Mouse (Mus musculus) heart, postnatal 36 days (tissue): ENCODE results near the gene Gm10198. TPM values are rescaled to one million over a fixed set of nuclear protein-coding genes. Genes with fewer than 3 reads are reported as not detected.

Experiments
- DNase-seq, 2 experiments: peaks; one replicate each; pipeline ENCODE4 v3.0.0; 2021 to 2022
- intact Hi-C: fragments of 180-260 bp; cut with DNase I; formaldehyde crosslinking; loops from one replicate; pipeline ENCODE4 v1.15.1; 2025
- total RNA-seq, 2 experiments: library from RNA; stranded (reverse); gene quantifications; 2 replicates each; pipeline ENCODE4 v1.2.3; 2021

Gm10198 gene
- total RNA-seq: not detected

DNA sequence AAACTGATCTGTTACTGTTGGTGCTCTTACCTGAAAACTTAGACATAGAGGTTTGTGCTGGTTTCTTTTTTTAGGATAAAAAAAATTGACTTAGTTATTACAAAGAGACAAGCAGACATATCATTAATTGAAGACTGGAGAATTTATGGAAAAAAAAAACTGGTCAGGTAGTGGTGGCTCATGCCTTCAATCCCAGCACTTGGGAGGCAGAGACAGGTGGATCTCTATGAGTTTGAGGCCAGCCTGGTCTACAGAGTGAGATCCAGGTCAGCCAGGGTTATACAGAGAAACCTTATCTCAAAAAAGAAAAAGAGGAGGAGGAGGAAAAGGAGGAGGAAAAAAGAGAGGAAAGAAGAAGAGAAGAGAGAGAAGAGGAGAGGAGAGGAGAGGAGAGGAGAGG lies at the start of gene Gm10198:
Gene Gm10198, plus strand, starts transcription at position 301 of the 400 bp plus-strand sequence.
- intact Hi-C loops: no loop called here
- DNase-seq: no peak

DNA sequence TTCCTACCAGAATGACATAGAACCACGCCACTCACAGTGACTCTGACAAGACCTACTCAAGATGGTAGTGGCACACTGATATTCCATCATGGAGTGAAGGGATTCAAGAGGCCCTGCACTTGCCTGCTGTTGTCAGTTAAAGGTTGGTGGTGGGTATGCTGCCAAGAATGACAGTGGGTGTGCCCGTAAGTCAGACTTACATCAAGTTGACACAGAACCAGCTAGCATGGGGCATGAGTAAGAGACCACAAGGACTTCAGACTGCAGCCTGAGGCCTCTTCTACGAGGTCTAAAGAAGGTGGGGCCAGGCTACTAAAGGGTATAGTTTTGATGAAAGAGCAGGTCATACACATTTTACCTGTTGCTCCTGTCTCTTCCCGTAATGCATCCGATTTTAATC lies 47.3 kb upstream of the Gm10198 start:
- intact Hi-C loops: no loop called here
- no peak for DNase-seq

DNA sequence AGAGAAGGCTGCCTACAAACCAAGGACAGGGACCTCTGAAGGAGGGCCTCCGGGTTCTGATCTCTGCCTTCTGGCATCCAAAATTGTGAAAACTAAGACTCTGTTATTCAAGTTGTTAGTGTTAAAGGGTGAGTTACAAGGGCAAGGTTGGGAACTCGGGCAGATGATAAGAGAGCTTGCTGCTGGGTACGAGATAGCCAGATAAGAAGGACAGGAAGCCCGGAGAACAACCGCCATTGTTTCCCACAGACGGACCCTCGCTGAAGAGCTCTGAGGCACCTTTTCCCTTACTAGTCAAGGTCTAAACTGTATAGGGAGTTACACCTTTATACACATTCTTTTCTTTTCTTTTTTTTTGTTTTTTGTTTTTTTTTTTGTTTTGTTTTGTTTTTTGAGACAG lies 39.8 kb upstream of the Gm10198 start:
- DNase-seq: no peak
- intact Hi-C loops: no loop called here

DNA sequence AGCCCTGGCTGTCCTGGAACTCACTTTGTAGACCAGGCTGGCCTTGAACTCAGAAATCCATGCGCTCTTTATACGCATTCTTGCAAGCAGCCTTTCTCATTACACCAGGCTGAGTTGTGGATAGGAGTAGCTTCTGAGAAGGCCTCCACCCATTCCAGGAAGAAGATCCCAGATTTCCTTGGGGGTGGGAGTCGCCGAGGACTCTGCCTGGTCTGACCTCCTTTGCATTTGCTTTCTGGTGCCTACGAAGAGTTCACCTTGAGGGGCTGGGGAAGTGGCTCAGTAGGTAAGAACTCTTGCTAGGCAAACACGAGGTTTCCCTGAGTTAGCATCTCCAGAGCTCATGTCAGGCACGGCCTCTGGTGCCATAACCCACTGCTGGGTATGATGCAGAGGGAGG lies 39.4 kb upstream of the Gm10198 start:
- no peak for DNase-seq
- intact Hi-C loops: no loop called here

DNA sequence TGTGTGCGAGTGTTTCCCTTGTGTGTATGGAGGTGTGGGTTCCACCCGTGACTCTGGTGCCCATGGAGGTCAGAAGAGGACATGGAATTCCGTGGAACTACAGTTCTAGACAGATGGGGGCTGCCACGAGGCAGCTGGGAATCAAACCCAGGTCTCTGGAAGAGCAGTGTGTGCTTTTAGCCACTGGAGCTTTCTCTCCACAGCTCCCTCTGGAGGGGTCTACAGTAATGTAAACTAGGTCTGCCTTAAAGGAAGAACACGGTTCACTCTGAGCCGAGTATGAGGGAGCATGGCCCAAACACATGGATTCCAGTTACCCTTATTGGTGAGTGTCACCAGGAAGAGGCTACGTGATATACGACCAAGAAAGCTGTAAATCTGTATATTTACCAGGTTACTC lies 38.6 kb upstream of the Gm10198 start:
- no peak for DNase-seq
- intact Hi-C loops: no loop called here

DNA sequence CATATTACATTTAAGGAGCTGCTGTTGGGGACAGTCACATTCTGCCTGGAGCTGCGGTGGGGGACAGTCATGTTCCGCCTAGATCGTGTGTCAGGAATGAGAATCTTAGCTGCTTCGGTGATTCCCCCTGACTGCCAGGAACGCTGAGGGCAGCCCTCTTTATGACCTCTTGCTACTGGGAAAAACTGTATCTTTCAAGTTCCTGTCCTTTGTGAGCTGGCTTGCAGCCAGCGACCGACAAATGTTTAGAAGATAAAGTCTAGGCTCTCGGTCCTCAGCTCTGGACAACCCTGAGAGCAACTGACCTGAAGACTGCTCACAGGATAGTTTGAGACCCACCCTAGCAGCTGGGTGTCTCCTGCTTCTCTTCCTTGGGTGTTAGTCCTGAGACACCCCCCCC lies 37.3 kb upstream of the Gm10198 start:
- intact Hi-C loops: no loop called here

DNA sequence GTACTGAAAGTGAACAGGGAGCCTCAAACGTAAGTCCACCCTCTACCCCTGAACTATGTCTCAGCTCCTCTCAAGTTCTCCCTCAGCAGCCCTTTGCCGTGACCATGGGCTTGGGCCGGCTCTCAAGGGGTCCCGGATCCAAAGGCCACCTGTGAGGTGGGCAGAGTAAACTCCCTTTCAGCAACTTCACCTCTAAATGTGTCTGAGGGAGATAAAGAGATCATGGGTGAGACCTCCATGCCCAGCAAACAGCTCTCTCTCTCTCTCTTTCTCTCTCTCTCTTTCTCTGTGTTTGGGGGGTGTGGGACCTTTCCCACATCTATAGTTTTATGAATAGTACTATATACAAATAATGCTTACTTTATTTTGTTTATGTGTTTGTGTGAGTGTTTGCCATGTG lies 36.2 kb upstream of the Gm10198 start:
- no peak for DNase-seq
- intact Hi-C loops: no loop called here

More for the DNA sequence above, 37.3 kb upstream of the Gm10198 start:
- DNase-seq: no peak

DNA sequence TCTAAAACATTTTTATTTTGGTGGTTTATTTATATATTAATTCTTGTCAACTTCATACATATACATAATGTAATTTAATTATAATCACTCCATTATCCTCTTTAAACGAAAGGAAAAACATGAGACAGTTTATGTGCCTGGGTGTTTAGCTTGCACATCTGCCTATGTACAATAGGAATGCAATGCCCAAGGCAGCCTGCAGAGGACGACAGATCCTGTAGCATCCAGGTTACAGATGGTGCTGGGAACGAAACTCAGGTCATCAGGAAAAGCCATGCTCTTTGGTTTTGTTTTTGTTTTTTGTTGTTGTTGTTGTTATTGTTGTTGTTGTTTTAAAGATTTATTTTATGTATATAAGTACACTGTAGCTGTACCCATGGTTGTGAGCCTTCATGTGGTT lies 32.4 kb upstream of the Gm10198 start:
- intact Hi-C loops: no loop called here
- DNase-seq: no peak

DNA sequence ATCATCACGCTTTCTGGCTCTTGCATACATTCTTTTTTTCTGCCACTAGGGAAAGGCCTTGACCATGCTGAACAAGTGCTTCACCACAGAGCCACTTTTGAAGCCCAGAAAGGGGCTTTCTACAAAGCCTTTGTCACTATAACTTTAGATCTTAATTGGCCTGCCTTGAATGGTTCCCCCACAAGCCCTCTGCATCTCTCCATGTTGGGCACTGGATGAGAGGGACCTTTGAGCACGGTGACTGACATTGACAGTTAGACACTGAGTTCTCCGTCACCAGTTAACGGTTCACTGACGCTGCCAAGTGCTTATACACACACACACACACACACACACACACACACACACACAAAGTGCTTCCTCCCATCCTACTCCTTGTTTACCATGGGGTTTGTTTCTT lies 30.0 kb upstream of the Gm10198 start:
- no peak for DNase-seq
- intact Hi-C loops: no loop called here

DNA sequence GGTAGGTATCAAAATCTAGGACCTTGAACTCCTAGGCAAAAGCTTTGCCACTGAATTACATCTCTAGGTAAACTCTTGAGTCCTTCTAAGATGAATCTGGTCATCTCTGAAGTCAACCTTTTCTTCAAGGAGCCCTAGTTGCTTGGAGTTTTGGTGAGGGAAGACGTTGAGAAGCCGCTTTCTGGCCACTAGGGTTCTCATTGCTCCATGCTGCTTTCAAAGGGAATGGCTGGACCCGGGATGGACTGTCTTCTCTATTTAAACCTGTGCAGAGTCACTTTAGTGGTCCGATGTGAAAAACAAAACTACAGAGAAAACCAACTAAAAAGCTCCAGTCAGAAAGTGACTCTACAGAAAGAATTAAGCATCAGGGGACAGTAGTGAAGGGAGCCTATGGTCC lies 18.4 kb upstream of the Gm10198 start:
- intact Hi-C loops: no loop called here
- no peak for DNase-seq

DNA sequence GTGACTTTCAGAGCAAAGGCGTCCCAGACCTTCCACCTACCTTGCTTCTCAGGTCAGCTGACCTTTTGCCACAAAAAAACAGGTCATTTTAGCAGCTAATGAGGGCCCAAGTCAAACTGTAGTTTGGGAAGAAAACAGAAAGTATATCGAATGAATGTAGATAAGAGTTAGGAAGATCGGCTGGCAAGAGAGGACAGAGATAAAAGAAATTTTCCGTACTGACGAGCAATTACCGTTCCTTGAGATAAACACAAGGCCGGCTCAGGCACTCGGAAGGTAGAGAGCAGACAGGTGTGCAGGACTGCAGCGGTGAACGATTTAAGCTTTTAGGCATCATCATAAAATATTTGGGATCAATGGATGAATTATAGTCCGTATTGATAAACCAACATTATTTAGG lies 15.4 kb upstream of the Gm10198 start:
- no peak for DNase-seq
- intact Hi-C loops: no loop called here

DNA sequence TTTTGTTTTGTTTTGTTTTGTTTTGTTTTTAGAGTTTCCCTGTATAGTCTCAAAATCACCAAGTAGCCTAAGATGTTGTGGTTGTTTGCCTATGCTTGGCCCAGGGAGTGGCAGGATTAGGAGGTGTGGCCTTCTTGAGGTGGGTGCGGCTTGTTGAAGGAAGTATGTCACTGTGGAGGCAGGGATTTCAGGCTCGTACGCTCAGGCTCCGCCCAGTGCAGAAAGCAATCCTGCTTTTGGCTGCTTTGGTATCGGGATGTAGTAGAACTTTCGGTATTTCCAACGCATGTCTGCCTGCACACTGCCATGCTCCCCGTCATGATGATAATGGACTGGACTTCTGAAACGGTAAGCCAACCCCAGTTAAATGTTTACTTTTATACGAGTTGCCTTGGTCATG lies 12.5 kb upstream of the Gm10198 start:
- DNase-seq: no peak
- intact Hi-C loops: no loop called here

DNA sequence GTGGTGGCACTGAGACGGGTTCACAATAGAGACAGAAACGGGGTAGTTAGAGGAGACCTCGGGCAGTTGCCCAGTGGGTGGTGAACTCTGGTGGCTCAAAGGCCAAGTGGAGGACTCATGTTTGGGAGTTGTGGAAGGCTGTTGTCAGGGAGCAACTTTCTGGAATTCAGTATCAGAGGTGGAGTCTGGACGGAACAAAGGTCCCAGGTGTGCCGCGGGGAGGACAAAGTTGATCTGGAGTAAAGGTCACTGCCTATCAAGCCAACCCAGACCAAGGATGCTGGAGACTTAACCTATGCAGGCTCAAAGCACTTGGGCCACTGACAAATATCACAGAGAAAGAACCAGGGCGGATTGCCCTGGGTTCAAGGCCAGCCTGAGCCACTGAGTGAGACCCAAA lies 5.5 kb downstream of the Gm10198 start:
- DNase-seq: no peak
- intact Hi-C loops: no loop called here

DNA sequence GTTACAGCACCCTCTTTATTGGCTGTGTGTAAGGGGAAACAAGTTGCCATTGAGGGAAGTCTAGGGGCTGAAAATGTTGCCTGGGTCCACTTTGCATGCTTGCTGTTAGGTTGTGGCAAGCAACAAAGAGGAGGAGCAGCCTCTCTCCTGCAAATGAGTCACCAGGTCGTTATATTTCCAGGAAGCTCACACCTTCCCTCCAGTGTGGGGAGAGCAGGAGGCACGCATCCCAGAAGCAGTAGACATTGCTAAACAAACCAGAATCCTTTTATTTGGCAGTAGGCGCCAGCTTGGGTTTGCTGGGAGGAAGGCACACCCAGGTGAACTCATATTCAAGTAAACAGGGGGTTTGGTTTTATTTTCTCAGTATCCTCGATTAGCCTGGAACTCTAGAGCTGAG lies 8.8 kb downstream of the Gm10198 start:
- no peak for DNase-seq
- intact Hi-C loops: no loop called here

DNA sequence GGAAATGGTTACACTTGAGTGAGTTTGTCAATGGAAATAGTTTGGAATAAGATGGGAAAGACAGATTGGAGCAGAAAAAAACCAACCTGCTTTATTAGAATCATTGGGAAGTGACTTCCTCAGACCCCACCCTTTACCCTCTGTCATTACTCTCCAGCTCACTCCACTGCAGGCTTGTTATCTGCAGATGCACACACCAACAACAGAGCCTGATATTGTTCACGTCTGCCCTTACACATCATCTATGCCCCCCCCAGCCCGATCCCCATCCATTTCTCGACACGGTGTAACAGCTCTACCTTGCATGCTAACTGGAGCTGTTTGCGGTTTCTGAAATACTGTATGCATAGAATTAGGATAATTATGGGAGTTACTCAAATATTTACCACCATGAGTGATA lies 12.2 kb downstream of the Gm10198 start:
- no peak for DNase-seq
- intact Hi-C loops: no loop called here

DNA sequence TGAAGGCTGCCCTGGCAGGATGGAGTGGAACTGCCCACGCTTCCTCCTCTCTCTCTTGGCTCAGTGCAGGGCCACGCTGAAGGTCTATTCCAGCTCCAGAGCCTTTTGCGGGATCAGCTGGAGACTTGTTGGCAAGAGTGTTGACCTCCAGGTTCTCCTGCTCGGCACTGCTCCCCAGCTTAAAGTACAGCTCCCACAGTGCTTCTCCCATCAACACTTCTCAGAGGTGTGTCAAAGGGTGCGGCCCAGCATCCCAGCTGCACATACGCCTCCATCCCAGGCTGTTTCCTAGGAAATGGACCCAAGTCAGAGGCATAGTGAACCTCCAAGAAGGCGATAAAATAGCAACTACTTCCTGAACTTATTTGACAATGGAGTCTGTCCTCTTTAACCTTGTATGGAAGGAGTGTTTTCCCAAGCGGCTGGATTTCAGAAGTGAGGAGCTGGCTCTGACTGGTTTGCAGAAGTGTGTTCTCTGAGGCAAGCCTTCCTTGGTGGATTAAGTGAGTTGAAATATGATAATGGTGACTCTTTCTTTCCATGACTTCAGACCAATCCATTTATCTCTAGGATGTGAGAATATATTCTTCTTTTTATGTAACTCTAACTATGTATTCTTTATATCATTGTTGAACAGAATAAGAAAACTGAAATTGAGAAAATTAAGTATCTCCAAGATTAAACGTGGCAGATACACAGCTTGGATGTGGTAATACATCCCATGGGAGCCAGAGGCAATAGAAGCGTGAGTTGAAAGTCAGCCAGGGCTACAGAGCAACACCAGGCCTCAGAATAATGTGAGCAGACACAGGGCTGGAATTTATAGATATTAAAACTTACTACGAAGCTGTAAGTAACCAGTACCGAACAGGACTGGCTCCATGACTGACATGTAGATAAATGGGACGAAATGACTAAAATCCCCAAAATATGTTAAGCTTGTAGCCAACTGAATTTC lies 23.9 kb downstream of the Gm10198 start:
- no peak for DNase-seq
- intact Hi-C loops: no loop called here

DNA sequence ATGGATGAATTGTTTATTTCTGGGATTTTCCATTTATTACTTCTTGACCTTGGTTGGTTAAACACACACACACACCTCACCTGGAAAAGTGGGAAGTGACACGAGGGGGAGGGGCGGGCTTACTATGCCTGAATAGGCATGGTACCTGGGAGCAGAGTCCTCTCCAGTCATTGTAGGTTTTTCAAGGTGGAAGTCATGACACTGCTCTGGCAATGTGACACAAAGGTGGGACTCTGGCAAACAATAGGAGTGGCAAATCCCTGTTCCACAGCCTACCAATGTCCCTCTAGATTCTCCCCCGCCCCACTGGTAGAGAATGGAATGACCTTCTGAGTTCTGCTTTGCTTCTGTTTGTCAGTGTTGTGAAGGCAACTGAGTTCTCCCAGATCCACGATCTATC lies 27.8 kb downstream of the Gm10198 start:
- no peak for DNase-seq
- intact Hi-C loops: no loop called here

DNA sequence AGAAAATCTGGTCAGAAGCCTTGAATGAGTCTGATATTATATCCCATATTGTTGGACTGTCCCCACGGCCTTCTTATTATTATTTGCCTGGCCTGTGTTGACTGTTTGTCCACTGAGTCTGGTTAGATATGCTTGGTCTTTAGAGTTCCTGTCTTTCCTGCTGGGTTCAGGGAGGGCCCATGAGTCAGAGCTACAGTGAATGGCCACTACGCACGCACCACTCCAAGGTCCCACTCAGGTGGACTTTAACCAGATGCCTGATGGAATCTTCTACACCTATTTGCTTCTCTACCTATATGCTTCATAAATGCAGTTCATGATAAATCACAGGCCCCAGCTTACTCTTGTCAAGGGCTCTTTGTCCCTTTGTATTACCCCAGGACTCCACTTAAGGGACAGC lies 29.8 kb downstream of the Gm10198 start:
- intact Hi-C loops: no loop called here
- no peak for DNase-seq

DNA sequence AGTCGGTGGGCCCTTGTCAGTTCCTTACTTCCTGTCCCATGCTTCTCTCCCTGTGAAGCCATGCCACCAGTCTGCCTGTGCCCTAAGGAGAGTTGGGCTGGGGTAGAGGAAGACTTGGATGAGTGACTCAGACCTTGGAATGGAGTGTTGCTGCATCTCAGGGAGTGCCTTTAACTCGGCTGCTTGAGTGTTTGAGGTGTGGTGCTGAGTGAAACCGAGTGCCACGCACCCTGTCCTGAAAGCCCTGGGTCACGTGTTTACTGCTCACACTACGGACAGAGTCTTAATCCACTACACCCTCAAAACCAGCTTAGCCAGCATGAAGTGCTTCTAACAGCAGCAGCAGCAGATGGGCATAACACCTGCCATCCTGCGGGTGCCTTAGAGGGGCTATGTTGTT lies 30.5 kb downstream of the Gm10198 start:
- DNase-seq: no peak
- intact Hi-C loops: no loop called here

DNA sequence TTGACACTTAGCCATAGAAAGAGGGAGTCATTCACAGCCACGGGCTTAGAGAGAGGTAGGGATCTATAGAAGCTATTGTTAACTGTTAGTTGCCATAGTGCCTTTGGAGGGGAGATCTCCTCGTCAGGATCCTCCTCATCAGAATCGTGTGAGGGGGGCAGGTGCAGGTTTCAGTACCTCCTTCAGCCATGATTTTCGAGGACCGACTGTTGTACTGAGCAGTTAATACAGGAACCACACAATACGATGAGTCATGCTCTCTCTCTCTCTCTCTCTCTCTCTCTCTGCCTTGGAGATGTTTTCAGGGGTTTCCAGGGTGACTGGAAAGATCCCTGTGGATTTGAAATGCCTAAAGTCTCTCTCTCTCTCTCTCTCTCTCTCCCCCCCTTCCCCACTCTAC lies 31.5 kb downstream of the Gm10198 start:
- intact Hi-C loops: no loop called here
- DNase-seq: no peak

DNA sequence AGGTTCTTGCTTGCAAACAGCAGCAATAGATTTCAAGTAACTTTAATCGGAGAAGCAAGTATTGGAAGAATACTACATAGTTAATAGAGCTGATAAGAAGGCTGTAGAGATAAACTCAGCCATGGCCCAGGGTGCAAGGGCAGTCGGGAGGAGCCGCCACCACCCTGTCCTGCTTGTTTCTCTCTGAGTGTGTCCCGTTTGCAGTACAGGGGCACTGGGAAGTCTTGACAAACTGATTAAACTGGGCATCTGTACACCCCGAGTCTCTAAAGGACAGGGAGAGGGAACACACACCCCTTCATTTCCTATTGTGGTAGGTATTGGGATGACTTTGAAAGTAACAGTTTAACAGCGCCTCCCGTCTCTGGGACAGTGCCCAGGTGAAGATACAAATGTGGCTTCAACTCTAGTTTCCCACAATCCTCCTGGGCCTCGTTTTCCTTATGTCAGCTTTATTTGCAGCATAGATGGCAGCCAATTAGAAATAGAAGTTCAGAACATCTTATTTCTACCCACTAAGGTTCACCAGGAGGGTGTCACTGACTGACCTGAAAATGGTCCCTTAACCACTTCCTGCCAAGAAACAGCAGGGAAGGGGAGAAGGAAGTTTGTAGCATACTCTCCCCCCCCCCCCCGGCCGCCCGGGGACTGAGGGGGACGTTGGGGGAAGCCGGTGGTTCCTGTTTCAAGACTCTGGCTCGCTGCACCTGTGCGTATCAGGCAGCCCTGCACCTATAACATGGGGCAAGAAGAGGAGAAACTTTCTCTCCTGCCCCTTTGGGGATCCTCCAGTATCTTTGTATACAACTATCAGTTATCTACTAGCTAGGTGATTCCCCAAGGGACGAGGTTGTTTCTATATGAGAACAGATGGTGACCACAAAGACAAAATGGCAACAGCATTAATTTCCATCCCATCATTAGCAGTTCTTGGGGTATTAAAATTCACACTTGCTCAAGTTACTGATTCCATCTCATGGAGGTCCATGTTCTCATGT lies 41.9 kb downstream of the Gm10198 start:
- intact Hi-C loops: no loop called here
- no peak for DNase-seq

DNA sequence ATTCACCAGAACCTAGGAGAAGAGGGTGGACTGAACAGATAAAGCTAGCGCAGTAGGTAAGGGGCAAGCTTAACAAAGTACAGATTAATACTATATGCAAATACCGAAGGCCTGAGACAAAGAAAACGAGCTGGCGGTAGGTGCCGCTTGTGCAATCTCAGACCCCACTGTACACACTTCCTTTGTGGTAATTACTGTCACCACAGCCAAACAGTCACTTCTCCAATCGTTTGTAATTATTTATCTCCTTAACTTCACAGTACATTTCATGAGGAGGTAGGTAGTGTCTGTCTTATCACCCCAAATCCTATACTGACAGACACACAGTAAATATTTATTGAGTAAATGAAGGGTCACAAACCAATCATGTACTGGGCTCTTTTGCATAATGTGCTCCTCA lies 47.7 kb downstream of the Gm10198 start:
- intact Hi-C loops: no loop called here
- no peak for DNase-seq
